Mouse (Mus musculus): Measurements from ENCODE around the gene Mavs. TPM values are rescaled to one million over a fixed set of nuclear protein-coding genes. Genes with fewer than 3 reads are reported as not detected.
"Not testable (repeated sequence)": the region's sequence is repeated elsewhere in the genome, so short reads cannot be mapped to it uniquely, and the experiment has no call there.

The Mavs gene
- total RNA-seq, 2 experiments from 2014 or later = 41.4 to 43.7 TPM

DNA sequence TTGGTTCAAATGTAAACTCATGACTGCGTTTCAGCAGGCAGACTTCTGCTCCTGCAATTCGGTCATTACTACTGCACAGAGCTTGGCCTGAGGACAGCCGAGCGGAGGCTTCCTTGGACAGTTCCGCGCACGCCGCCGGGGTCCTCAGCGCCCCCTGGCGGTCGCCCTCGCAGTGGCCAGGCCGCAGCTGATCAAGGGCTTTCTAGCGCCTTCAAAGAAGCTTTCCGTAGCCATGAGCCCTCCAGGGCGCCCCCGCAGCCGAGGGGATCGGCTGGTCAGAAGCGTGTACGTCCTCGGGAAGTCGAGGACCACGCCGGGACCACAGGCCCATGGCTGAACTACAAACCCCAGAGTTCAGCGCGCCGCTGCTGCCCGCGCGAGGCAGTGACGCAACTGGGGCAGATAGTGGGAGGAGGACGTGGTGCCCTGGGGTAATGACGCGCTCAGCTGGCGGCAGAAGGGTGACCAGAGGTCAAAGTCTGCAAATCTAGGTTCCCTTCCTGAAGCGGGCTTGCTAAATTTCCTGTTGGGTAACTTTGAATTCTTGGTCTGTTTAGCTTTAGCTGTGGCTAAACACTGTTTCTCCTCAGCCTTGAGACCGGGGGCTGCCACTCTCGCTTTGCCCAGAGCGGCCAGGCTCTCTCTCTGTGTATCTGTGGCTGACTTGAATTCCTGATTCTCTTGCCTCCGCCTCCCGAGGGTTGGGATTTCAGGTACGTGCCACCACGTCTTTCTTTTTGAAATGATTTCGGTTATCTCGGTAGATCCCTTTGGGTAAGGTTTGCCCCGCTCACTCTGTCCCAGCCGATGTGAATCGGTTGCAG lies 23.7 kb upstream of the Mavs start:
- DNase-seq (ENCODE audit: low spot score) = peak; percentile 96

- DNase-seq (ENCODE audit: low spot score) = peak; percentile 43
These were observed 22.7 kb upstream of the Mavs start for GRCm38 (mm10) chr2:131211026-131211615.

DNA sequence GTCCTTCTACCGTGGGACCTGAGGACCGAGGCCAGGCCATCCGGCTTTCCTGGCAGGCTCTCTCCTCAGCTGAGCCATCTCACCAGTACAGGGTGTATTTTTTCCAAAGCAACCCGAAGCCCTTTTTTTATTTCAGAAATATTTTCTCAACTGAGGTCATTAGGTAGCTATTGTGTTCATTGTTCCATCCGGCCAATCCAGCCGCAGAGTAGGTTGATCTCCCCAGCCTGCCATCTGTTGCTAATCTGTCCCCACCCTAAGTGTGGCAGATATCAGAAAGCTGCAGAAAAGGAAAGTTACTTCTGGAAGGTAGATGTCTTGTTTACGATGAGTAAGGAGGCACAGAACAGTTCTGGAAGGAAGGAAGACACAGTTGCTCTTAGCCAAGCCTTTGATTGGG lies 20.1 kb upstream of the Mavs start:
- DNase-seq (ENCODE audit: low spot score) = no peak

DNA sequence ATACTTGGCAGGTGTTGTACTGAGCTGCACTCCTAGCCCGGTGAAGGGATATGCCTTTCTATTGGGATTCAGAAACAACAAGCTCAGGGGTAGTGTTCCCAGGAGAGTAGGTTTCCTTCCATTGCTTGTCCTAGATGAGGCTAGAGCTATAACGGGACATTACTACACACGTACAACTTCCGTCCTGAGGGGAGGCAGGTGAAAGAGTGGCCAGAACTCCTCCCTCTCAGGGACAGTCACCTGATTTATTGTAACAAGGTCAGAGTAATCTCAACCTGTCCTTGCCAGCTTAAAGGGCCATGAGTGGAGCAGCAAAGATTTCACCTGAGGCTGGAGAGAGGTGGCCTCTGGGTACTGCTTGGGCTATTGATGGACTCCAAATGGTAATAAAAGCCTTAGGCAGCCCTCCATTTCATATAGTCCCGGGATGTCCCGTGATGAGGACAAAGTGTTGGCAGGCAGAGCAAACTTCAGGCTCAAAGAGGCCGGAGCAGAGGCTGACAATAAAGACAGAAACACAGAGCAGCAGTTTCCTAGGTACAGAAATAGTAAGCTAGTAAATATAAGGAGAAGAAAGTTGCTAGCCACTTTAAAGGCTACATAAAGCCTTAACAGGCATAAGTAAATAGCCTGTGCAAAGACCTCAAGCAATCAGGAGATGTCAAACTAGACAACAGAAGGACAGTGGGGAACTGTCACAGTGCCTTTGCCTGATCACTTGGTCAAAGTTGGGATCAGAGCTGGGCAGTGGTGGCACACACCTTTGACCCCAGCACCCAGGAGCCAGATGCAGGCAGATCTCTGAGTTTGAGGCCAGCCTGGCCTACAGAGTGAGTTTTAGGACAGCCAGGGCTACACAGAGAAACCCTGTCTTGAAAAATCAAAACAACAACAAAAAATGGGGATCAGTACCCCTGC lies 17.7 kb upstream of the Mavs start:
- DNase-seq (ENCODE audit: low spot score) = peak; percentile 62

DNA sequence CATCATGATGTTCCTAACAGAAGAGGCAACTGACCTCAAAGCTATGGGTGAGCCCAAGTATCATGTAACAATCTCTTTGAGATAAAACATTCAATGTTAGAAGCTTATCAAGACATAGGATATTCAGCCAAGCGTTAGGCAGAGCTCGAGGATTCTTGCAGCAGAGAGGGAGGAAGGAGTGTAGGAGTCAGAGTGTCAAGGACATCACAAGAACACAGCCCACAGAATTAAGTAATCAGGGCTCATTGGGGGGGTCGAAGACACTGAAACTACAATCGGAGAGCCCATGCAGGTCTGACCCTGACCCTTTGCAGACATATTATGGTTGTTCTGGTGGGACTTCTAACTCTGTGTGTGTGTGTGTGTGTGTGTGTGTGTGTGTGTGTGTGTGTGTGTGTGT lies 13.8 kb upstream of the Mavs start:
- no peak for DNase-seq (ENCODE audit: low spot score)

DNA sequence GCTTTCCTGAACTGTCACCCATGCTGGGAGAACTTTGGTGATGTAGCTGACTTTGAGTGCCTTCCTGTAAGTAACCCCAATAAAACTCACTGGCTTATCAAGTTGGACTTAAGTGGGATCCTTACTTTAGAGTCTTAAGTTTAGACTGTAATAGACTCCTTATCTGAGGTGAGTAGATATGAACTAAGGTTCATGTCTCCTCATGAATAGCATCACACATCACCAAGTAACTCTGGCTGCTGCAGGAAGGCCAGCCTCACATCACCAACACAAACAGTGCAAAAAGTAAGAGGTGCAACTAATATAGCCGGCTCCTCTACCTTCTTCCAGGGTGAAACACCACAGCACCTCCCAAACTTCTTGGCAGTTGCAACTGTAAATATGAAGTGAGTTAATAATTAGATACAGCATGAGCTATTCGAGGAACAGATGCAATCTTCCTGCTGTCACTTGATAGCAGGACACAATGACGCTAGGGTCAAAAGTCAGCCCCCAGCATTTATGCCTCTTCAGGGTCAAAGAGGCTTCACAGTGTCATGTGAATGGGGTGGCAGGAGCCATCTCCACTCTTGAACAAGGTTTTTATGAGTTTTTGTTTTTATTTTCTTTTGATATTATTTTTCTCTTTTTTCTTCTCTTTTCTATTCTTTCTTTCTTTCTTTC lies 11.9 kb upstream of the Mavs start:
- no peak for DNase-seq (ENCODE audit: low spot score)

- no peak for DNase-seq (ENCODE audit: low spot score)
These were observed 11.3 kb upstream of the Mavs start for GRCm38 (mm10) chr2:131222562-131222961.

DNA sequence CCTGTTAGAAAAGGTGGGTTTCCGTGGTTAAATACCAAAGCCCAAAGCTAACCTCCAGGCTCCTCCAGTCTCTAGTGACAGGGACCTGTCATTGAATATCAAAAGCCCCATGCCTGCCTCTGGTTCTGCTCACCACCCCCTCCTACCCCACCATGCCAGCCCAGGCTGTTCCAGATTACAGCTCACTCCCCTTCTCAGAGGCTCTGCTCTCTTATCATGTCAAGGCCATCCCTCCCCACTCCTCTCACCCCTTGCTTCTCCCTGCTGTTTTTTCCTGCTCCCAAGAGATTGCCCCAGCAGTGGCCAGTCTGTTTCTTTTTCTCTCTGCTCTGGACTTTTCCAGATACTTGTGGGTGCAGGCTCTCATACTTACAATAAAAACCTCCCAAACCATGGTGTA lies 10.3 kb upstream of the Mavs start:
- DNase-seq (ENCODE audit: low spot score) = no peak

DNA sequence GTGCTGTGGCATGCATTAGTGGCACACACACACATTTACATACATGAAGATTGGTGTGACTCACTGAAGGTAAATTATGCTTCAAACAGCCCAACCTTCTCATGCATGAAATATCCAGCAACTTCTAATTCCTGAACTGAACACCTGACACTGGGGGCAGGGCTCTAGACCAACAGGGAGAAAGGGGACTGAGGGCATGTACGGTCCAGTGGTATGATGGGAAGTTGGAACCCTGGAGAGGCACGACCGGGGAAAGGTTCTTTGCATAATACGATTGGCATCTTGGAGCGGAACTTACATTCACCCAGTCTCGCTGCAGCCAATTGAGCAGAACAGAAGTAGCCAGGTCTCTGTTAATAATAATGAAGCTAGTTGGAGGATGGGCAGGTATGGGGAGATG lies 8.7 kb upstream of the Mavs start:
- no peak for DNase-seq (ENCODE audit: low spot score)

GRCm38 (mm10) chr2:131226669-131227068 lies 7.2 kb upstream of the Mavs start:
- DNase-seq (ENCODE audit: low spot score) = not testable (repeated sequence)

GRCm38 (mm10) chr2:131227243-131227642 lies 6.6 kb upstream of the Mavs start:
- no peak for DNase-seq (ENCODE audit: low spot score)

DNA sequence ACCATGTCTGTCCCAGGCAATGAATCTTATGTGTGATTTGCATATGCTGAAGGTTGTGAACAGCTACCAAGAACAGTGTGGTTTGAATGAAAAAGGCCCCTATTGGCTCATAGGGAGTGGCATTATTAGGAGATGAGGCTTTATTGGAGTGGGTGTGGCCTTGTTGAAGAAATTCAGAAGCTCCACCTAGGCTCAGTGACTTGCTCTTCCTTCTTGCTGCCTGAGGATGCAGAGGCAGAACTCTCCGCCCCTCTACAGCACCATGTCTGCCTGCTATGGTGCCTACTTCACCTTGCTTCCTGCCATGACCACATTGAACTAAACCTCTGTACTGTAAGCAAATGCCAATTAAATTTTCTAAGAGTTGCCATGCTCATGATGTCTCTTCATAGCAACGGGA lies 1.3 kb upstream of the Mavs start:
- no peak for DNase-seq (ENCODE audit: low spot score)

- no peak for DNase-seq (ENCODE audit: low spot score)
These were observed 326 bp downstream of the Mavs start for GRCm38 (mm10) chr2:131234127-131234650.

DNA sequence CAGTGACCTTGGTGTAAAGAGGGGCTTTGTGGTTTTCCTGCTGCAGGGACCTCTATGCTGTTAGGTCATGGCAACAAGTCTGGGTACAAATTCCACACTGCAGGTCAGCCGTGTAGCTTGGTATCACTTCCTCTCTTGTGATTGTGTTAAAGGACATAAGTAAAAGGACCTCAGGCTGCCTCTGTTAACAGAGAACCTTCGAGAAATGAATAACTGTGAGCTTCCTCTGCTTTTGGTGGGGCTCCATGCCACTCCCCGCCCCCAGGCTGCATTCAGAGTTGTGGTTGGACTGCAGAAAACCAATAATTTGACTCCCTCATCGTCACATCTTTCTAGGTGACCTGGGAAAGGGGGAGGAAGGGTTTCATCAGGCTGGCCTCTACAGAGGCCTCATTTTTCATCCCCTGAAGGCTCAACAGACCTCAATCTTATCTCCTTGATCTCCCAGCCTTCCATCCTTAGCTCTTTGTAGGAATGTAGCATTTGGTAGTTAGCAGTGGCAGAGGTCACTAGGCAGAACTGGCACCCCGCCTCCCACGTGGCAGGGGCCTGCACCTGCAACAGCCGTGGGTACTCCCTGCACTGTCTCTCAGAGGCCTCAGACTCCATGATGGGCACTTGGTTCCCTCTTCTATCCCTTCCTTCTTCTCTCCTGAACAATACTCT lies 1.2 kb downstream of the Mavs start:
- no peak for DNase-seq (ENCODE audit: low spot score)

DNA sequence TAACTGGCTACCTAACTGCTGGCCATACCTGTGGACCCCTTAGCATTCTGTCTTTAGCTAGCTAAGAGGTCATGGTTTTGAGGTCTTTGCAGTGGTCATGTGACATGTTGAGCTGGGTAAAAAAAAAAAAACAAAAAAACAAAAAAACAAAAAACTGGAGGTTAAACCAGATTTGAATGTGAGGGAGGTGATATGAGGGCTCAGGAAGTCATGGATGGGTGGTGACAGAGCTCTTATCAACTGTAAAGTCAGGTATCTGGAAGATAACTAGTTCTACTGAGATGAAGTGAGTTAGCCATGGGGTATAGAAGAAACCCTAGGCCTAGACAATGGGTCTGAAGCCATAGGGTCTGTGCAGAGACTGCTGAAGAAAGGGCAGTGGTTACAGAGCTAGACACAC lies 8.3 kb downstream of the Mavs start:
- no peak for DNase-seq (ENCODE audit: low spot score)

DNA sequence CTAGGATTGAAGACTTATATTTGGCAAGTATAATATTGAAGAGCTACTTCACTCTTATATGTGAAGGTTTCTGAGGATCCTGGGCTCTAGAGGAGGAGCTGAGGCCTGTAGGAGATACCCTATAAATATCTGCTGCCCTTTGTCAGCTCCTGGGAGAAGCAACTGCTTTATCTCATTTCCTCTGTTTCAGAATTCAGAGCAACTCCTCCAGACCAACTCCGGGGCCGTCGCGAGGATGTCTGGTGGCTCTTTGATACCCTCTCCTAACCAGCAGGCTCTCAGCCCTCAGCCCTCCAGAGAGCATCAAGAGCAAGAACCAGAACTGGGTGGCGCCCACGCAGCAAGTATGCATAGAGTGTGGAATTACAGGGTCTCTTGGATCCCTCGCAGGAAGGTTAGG lies 9.1 kb downstream of the Mavs start:
- DNase-seq (ENCODE audit: low spot score) = no peak

DNA sequence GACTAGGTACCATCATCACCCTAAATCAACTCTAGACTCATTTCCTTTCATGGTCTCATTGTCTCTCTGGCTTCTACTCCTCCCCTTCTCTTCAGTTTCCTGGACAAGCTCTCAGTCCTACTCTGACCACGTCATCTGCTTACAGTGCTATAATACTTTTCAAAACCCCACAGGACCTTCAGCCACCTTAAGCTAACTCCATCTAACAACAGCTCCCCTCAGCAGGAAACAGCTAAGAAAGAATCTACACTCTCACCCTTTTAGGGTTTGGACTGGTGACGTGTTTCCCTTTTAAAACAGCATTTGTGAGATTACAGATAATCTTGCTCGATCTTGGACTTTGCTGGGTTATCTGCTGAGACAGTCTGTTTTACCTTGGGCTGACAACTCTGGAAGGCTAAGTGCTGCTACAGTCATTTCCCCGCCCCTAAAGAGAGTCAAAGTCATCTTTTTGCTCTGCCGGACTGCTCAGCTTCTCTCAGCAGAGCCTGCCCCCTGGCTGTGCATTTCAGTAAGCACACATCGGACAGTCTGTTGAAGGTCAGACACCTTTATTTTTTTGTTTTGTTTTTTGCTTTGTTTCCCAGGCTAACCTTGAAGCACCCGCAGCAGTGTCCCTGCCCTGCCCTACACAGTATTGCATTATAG lies 19.9 kb downstream of the Mavs start:
- peak; percentile 63 for DNase-seq (ENCODE audit: low spot score)

GRCm38 (mm10) chr2:131254329-131254713 lies 20.5 kb downstream of the Mavs start:
- DNase-seq (ENCODE audit: low spot score) = no peak

GRCm38 (mm10) chr2:131255738-131256137 lies 21.9 kb downstream of the Mavs start:
- DNase-seq (ENCODE audit: low spot score) = no peak

DNA sequence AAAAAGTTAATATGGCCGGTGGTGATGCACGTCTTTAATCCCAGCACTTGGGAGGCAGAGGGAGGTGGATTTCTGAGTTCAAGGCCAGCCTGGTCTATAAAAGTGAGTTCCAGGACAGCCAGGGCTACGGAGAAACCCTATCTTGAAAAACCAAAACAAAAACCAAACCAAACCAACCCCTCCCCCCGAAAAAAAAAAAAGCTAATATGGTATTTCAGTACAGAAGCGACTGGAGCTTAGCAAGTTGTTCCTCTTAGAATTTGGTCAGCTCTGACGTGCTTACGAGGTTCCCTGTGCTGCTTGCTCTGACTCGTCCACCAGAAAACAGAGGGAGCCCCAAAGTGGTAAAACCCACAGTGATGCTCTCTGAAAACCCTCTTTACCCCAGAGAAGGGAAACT lies 24.8 kb downstream of the Mavs start:
- no peak for DNase-seq (ENCODE audit: low spot score)

Data from gastrocnemius, adult 18-20 months (tissue).